Mouse (Mus musculus) testis, adult 2 months (tissue): Measurements from ENCODE around the gene Gm28305. TPM values are rescaled to one million over a fixed set of nuclear protein-coding genes. Genes with fewer than 3 reads are reported as not detected.

ENCODE experiments used
- H3K27ac ChIP-seq: fragments of 200-500 bp; 2 replicates; pipeline ENCODE4 v1.5.1; 2012; ENCODE audit warnings: low read depth, low read length; ENCODE audit not compliant: control insufficient read depth, insufficient read depth
- H3K27me3 ChIP-seq: fragments of 200-500 bp; 2 replicates; pipeline ENCODE4 v1.6.1; 2012; ENCODE audit warnings: mild to moderate bottlenecking, low read length, moderate library complexity; ENCODE audit not compliant: control insufficient read depth, insufficient read depth
- H3K36me3 ChIP-seq: fragments of 200-500 bp; 2 replicates; pipeline ENCODE4 v1.6.1; 2012; ENCODE audit warnings: mild to moderate bottlenecking, low read length; ENCODE audit not compliant: control insufficient read depth, insufficient read depth
- H3K4me1 ChIP-seq: fragments of 200-500 bp; 2 replicates; pipeline ENCODE4 v1.6.1; 2012; ENCODE audit warnings: low read length; ENCODE audit not compliant: control insufficient read depth, insufficient read depth
- H3K4me3 ChIP-seq: fragments of 200-500 bp; 2 replicates; pipeline ENCODE4 v1.5.1; 2012; ENCODE audit warnings: low read depth, mild to moderate bottlenecking, low read length, moderate library complexity, mixed read lengths; ENCODE audit not compliant: control insufficient read depth
- CTCF ChIP-seq: fragments of 200-500 bp; IDR thresholded peaks from 2 replicates; pipeline ENCODE4 v1.5.1; 2012; ENCODE audit warnings: low read depth, mild to moderate bottlenecking, inconsistent platforms, low read length, moderate library complexity; ENCODE audit not compliant: control insufficient read depth, insufficient read depth, insufficient replicate concordance
- POLR2A ChIP-seq: fragments of 200-500 bp; IDR thresholded peaks from 2 replicates; pipeline ENCODE4 v1.6.1; 2012; ENCODE audit warnings: low read depth, mild to moderate bottlenecking, inconsistent platforms, low read length, moderate library complexity; ENCODE audit not compliant: control insufficient read depth
- polyA plus RNA-seq: library from polyadenylated mRNA; depleted of rRNA; stranded (reverse); fragments of >200 nt; gene quantifications from 2 replicates; pipeline ENCODE4 v1.2.3, GENCODE M21; 2012; rRNA removed

Gm28305 gene
- polyA plus RNA-seq, 1 experiment: not detected

DNA sequence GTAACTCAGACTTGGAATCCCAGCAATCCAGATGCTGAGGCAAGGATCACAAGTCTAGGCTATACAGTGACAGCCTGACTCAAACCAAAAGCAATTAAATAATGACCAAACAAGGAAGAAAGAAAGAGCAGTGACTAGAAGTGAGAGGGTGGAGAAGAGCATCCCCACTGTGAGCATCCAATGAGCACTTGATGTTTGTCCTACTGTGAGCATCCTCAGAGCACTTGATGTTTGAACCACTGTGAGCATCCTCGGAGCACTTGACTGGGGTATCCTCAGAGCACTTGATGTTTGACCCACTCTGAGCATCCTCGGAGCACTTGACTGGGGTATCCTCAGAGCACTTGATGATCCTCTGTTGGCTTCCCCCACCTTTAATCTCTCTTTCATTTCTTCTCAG lies 64.5 kb downstream of the Gm28305 start:
- Histone ChIP-seq H3K36me3 (no peaks in the 10 kb centered on the region), H3K4me1 (no peaks in the 10 kb centered on the region), H3K27me3 (no peaks in the 10 kb centered on the region), H3K4me3 (no peak overlapping the region), H3K27ac (no peak overlapping the region)
- TF ChIP-seq CTCF: no peak

DNA sequence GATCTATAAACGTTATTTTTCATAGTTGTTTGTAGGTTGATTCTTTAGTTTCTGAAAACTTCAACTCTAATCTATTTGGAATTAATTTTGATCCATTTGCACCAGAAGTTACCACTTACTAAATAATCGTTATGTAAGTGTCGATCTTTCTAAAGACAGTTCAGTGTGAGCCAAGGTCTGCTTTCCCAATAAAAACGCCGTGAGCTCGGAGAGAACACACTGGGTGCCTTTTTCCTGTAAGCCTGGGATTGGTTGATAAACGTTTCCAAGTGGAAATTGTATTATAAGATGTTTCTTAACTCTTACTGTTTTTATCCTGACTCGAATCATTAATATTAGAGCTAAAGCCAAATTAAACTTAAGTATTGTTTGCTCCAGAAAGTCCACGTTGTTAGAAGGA lies 66.5 kb downstream of the Gm28305 start:
- Histone ChIP-seq H3K36me3 (no peaks in the 10 kb centered on the region), H3K27me3 (no peaks in the 10 kb centered on the region), H3K4me3 (no peak overlapping the region), H3K27ac (no peak overlapping the region), H3K4me1 (no peaks in the 10 kb centered on the region)
- TF ChIP-seq CTCF: no peak
- no peak for TF ChIP-seq POLR2A

DNA sequence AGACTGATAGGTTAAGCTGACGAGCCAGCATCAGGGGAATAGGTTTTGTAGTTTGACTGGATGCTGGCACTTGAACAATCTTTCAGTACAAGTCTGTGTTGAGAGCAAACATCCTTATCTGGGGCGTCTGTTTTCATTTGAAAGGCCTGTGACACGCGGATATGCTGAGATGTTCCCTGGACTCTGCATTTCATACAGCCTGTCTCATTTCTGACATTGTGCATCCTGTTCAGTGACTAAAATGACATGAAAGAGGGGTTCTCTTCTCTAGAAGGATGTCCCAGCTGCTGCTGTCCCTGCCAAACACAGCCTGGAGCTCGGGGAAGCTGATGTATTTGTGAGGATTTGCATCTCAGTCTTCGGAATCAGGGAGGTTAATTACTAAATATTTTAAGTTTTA lies 67.0 kb downstream of the Gm28305 start:
- TF ChIP-seq CTCF (no peak), POLR2A (no peak)
- Histone ChIP-seq H3K4me3 (no peak overlapping the region), H3K36me3 (no peaks in the 10 kb centered on the region), H3K27ac (no peak overlapping the region), H3K27me3 (no peaks in the 10 kb centered on the region), H3K4me1 (no peaks in the 10 kb centered on the region)

DNA sequence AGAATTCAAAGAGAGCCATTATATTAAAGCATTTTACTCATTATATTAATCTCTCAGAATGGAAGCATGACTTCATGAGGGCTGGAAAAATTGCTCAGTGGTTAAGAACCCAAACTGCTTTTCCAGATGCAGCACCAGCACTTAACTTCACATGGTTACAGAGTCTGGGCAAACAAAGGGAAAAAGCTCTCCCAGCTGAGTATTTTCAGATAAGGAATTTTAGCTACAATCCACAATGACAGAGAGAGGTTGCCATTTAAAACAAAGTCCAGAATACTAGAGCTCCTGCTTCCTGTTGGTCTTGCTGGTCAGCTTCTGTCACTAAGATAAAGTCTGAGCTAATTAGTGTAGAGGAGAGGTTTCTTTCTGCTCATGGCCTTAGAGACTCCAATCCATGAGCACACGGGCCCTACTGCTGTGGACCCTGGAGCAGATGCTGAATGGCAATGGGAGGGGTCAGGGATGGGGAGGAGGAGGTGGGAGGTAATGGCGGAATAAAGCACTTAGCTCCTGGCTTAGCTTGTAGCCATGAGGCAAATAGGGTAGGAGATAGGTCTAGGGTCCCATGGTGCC lies 68.2 kb downstream of the Gm28305 start:
- H3K36me3 ChIP-seq: no peaks in the 10 kb centered on the region
- H3K4me3 ChIP-seq: no peak overlapping the region
- H3K27ac ChIP-seq: no peak overlapping the region

DNA sequence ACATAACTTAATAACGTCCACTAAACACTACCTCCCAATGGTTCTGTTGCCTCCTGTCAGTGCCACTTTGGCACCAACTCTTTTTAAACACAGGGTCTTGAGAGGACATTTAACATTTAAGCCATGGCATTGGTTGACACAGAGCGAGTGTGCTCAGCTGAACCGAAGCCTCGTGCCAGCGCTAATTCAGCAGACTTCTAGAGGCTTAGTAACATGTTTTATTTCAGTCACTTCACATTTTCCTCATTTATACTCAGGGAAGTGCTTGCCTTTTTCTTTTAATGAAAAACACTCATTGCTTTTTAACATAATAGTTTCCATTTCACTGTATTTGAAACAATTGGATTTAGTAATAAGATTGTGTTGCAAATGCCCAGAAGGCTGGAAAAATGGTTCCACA lies 68.7 kb downstream of the Gm28305 start:
- Histone ChIP-seq H3K4me3 (no peak overlapping the region), H3K27ac (no peak overlapping the region), H3K27me3 (no peaks in the 10 kb centered on the region), H3K4me1 (no peaks in the 10 kb centered on the region), H3K36me3 (no peaks in the 10 kb centered on the region)
- TF ChIP-seq CTCF (no peak), POLR2A (no peak)

More for the DNA sequence above, 68.2 kb downstream of the Gm28305 start:
- H3K4me1 ChIP-seq: no peaks in the 10 kb centered on the region
- H3K27me3 ChIP-seq: no peaks in the 10 kb centered on the region
- TF ChIP-seq POLR2A (no peak), CTCF (no peak)

GRCm38 (mm10) chr9:104123101-104123500 lies 82.6 kb downstream of the Gm28305 start:
- H3K4me1 ChIP-seq: no peaks in the 10 kb centered on the region
- no peak overlapping the region for H3K27ac ChIP-seq
- TF ChIP-seq CTCF (no peak), POLR2A (no peak)
- H3K27me3 ChIP-seq: no peaks in the 10 kb centered on the region
- no peak overlapping the region for H3K4me3 ChIP-seq
- peaks cover 3% of the 10 kb centered on the region for H3K36me3 ChIP-seq

DNA sequence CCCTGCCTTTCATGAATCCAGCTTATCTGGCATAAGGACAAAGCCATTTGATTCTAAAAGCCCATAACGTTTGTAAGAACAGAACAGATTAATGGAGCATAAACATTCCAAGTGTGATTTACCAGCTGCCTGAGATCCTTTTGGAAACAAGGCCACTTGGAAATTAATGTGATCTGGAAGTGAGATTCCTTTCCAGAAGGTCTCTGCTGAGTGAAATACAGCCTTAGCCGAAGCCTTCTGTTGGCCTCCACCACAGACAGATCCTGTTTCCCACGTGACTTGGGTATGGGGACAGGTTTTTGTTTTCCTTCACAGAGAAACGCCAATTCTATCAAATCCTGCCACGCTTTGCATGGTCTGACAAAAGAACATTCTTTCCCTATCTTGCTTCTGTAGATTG lies 83.2 kb downstream of the Gm28305 start:
- TF ChIP-seq CTCF (no peak), POLR2A (no peak)
- Histone ChIP-seq H3K36me3 (peaks cover 3% of the 10 kb centered on the region), H3K4me3 (no peak overlapping the region), H3K27me3 (no peaks in the 10 kb centered on the region), H3K4me1 (no peaks in the 10 kb centered on the region), H3K27ac (no peak overlapping the region)

Other genes with a start within 250 kb of the Gm28305 start
- gene Nphp3, start 38.1 kb upstream of the Gm28305 start, polyA plus RNA-seq: 6.4 and 10.2 TPM in 2 replicates
- gene Uba5, start 22.5 kb downstream of the Gm28305 start, polyA plus RNA-seq: 7.1 and 8.4 TPM in 2 replicates
- gene Acad11, start 22.7 kb downstream of the Gm28305 start, polyA plus RNA-seq: 18.2 and 18.8 TPM in 2 replicates
- 0.54 and 0.97 TPM in 2 replicates for gene Ackr4, start 86.3 kb downstream of the Gm28305 start, polyA plus RNA-seq
- 22.3 and 26.7 TPM in 2 replicates for gene Dnajc13, start 222.3 kb downstream of the Gm28305 start, polyA plus RNA-seq